Mouse (Mus musculus) midbrain, embryonic 14.5 days (tissue): Measurements from ENCODE around the gene Stip1. TPM values are rescaled to one million over a fixed set of nuclear protein-coding genes. Genes with fewer than 3 reads are reported as not detected.
A peak's percentile ranks its signal among the peaks of the same experiment; 100 is the strongest.

ENCODE experiments used
- ATAC-seq: fragments of 200-750 bp; cut with Nextera tagmentation; 2 replicates; pipeline ENCODE4 v1.8.0; 2017; ENCODE audit warnings: moderate number of reproducible peaks, moderate library complexity; ENCODE audit not compliant: low FRiP score, low TSS enrichment
- DNase-seq: peaks from one replicate; pipeline ENCODE4 v3.0.0-alpha.2; 2015
- H3K27ac ChIP-seq: fragments of 300-500 bp; sonication (generic); replicated peaks from 2 replicates; pipeline ENCODE4 v1.5.1; 2014; ENCODE audit warnings: mild to moderate bottlenecking, low read depth, low read length, moderate library complexity
- H3K27me3 ChIP-seq: fragments of 300-500 bp; sonication (generic); 2 replicates; pipeline ENCODE4 v1.6.1; 2014; ENCODE audit warnings: low read length, control low read depth, mixed read lengths; ENCODE audit not compliant: control insufficient read depth, insufficient read depth
- H3K36me3 ChIP-seq: fragments of 300-500 bp; sonication (generic); 2 replicates; pipeline ENCODE4 v1.6.1; 2014; ENCODE audit warnings: low read length, control low read depth; ENCODE audit not compliant: control insufficient read depth, insufficient read depth
- H3K4me1 ChIP-seq: fragments of 300-500 bp; sonication (generic); 2 replicates; pipeline ENCODE4 v1.6.1; 2014; ENCODE audit warnings: mild to moderate bottlenecking, antibody characterized with exemption, low read length, control low read depth; ENCODE audit not compliant: control insufficient read depth, insufficient read depth
- H3K4me2 ChIP-seq: fragments of 300-500 bp; sonication (generic); 2 replicates; pipeline ENCODE4 v1.6.1; 2014; ENCODE audit warnings: mild to moderate bottlenecking, low read length, moderate library complexity
- H3K4me3 ChIP-seq: fragments of 300-500 bp; sonication (generic); replicated peaks from 2 replicates; pipeline ENCODE4 v1.5.1; 2014; ENCODE audit warnings: low read depth, low read length
- H3K9ac ChIP-seq: fragments of 300-500 bp; sonication (generic); replicated peaks from 2 replicates; pipeline ENCODE4 v1.6.1; 2014; ENCODE audit warnings: mild to moderate bottlenecking, low read length, moderate library complexity
- H3K9me3 ChIP-seq: fragments of 300-500 bp; sonication (generic); 2 replicates; pipeline ENCODE4 v1.6.1; 2016; ENCODE audit warnings: low read length, control low read depth, mixed read lengths; ENCODE audit not compliant: control insufficient read depth
- WGBS: fragments of 180-500 bp; shearing (Covaris S2); extraction: QIAGEN DNeasy Blood & Tissue Kit; methylation state at CpG from one replicate; pipeline ENCODE4 v1.1.7; 2014; 5-methylcytosine and 5-hydroxymethylcytosine counted together
- polyA plus RNA-seq: library from polyadenylated mRNA; unstranded; fragments of >200 nt; fragmentation: Nextera tagmentation; extraction: Ambion mirVana; gene quantifications from 2 replicates; pipeline ENCODE4 v1.2.1, GENCODE M21; 2014

Gene Stip1
- polyA plus RNA-seq, 1 experiment from 2014 or later: 217 TPM

DNA sequence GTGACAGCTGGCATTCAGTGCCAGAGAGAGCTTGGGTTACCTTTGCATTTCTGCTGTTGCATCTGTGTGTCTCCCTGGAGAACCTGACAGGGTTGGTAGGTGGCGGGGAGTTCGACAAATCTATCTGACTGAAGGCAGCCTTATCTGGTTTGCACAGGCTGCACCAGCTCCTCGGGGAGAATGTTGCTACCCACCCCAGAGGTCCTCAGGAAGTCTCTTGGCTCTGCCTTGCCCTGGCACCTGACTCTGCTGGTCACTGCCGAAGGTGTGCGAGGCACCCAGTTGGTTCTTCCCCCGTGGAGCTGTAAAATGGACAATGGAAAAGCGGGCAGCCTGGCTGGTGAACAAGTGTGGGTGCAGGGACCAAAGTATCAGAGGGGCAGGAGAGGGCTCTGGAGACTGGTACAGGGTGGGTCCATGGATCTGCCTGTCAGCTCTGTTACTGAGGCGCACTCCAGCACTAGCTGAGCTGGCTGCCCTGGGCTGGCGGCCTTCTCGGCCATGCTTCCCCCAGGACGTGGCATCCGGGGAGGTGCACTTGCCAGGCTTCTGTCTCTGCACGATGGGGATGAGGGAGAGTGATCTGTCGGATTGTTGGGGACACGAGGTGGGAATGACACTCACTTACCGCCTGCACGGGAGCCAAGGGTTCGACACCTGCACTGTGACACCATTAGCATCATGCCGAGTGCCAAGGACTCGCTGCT is 27.7 kb upstream of the Stip1 start:
- no peak for DNase-seq
- Histone ChIP-seq H3K4me1 (peaks cover 54% of the 10 kb centered on the region), H3K9ac (no peak overlapping the region; the same call in 1 of the 2 replicates), H3K4me3 (no peak overlapping the region), H3K27ac (no peak overlapping the region), H3K36me3 (no peaks in the 10 kb centered on the region), H3K4me2 (no peak overlapping the region), H3K9me3 (no peaks in the 10 kb centered on the region), H3K27me3 (no peaks in the 10 kb centered on the region)
- WGBS: 45% methylated on average over 20 of the region's 20 CpGs
- no peak for ATAC-seq

DNA sequence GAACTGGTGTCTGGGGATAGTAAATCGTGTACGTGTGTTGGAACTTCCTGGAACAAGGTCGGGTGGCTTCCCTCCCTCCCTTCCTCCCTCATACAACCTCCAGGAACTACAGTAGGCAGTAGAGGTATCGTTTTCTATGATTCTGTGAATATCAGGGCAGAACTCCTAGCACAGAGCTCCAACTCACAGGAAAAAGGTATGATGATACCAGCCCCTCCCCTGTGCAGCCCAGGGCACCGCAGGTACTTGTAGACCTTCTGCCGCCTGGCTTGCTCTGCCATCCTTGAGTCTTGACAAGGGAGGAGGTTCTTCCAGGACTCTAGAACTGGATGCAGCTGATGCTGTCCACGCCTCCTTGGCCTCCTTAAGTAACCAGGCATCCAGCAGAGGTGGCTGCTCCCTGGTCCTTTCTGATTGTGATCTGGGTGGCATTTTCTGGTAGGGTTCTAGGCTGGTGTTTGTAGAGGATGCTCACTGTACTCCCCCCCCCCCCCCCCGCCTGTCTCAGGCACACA is 27.1 kb upstream of the Stip1 start:
- Histone ChIP-seq H3K9me3 (no peaks in the 10 kb centered on the region), H3K4me1 (peaks cover 51% of the 10 kb centered on the region), H3K4me2 (no peak overlapping the region), H3K36me3 (no peaks in the 10 kb centered on the region), H3K4me3 (no peak overlapping the region), H3K27me3 (no peaks in the 10 kb centered on the region), H3K27ac (no peak overlapping the region), H3K9ac (no peak overlapping the region; the same call in 1 of the 2 replicates)
- 47% methylated on average over 8 of the region's 8 CpGs for WGBS
- DNase-seq (no peak), ATAC-seq (no peak)

DNA sequence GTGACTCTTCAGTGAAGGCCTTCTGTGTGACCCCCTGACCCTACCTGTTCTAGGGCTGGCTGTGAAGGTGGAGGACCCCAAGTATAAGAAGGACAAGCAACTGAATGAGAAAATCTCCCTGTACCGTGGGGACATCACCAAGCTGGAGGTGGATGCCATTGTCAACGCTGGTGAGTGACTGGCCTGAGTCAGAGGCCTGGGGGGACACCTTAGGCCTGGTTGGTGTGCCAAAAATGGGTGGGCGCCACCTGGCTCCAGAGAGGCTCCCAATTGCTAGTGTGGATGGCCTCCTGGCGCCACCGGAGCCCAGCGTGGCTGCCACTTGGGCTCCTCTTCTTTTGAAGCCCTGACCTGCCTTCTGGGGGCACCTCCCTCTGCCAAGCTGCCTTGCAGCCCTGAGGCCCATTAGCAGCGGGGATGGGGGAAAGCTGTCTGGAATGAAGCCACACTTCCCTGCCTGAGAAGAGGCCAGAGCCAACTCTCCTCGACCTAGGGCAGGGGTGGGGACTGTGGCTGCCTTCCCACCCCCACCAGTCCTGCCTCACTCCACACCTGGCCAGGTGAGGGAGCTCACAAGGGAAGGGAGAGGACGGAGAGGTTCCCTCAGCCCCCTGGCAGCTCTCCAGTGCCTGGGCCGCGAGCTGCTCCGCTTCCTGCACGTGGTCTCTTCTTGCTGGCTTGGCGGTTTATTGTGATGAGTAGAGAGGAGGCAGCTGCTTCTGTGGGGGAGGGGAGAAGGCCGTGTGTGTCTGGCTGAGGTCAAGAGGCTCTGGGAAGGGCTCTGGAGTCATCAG is 26.5 kb upstream of the Stip1 start:
- DNase-seq (peak; percentile 67), ATAC-seq (no peak)
- no peak overlapping the region for H3K4me3 ChIP-seq
- 0 out of 2 replicates have a peak overlapping the region, but pooled peaks have one; percentile 38 for H3K27ac ChIP-seq
- H3K4me2 ChIP-seq: no peak overlapping the region
- H3K9me3 ChIP-seq: no peaks in the 10 kb centered on the region
- WGBS: 37% methylated on average over 15 of the region's 15 CpGs
- H3K9ac ChIP-seq: no peak overlapping the region; the same call in 1 of the 2 replicates
- no peaks in the 10 kb centered on the region for H3K36me3 ChIP-seq
- H3K27me3 ChIP-seq: 0 out of 2 replicates have a peak, but pooled peaks cover 2% of the 10 kb centered on the region
- H3K4me1 ChIP-seq: peaks cover 47% of the 10 kb centered on the region

DNA sequence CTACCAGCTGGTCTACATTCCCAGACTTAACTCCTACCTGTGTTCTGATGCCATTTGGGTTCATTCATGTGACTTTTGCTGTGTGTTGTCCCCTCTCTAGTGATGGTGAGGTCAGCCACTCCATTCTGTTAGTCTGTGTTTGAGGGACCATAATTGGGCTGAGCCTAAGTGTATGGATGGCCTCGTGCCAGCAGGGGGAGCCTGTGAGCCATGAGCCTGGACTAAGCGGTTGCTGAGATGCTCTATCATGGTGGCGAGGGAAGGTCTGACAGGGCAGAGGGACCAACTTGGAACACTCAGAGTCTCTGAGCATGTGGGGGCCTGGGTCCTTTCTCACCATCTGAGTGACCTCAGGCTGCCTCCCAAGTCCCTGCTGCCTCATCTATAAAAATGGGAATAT is 24.8 kb upstream of the Stip1 start:
- Histone ChIP-seq H3K4me3 (no peak overlapping the region), H3K27me3 (peaks cover 2% of the 10 kb centered on the region; the same call in 1 of the 2 replicates), H3K9ac (no peak overlapping the region), H3K4me2 (no peak overlapping the region), H3K9me3 (no peaks in the 10 kb centered on the region), H3K27ac (no peak overlapping the region), H3K4me1 (peaks cover 31% of the 10 kb centered on the region), H3K36me3 (no peaks in the 10 kb centered on the region)
- WGBS: 0% methylated on average over 3 of the region's 3 CpGs
- ATAC-seq (peak; percentile 44; the same call in 1 of the 2 replicates), DNase-seq (peak; percentile 93)

DNA sequence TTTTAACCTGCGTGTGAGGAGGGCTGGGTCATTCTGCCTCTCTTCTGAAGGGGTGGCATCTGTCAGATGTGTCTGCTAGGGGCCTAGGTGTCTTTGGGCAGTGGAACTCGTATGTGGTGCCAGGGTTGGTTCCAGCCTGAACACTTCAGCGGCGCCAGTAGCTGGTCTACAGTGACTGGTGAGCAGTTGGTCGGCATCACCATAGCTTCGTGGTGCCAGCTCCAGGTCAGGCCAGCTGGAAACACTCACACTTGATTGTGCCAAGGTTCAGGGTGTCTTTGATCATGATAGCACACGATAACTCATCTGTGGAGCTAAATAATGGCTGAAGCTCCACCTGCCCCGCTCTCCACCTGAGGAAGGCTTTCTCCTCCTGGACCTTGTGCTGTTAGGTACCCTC is 23.1 kb upstream of the Stip1 start:
- H3K27ac ChIP-seq: no peak overlapping the region
- H3K4me1 ChIP-seq: peaks cover 20% of the 10 kb centered on the region
- ATAC-seq: no peak
- no peak for DNase-seq
- H3K36me3 ChIP-seq: no peaks in the 10 kb centered on the region
- H3K4me3 ChIP-seq: no peak overlapping the region
- 93% methylated on average over 8 of the region's 8 CpGs for WGBS
- no peak overlapping the region for H3K4me2 ChIP-seq
- H3K9me3 ChIP-seq: no peaks in the 10 kb centered on the region
- peaks cover 5% of the 10 kb centered on the region; the same call in 1 of the 2 replicates for H3K27me3 ChIP-seq
- no peak overlapping the region for H3K9ac ChIP-seq

DNA sequence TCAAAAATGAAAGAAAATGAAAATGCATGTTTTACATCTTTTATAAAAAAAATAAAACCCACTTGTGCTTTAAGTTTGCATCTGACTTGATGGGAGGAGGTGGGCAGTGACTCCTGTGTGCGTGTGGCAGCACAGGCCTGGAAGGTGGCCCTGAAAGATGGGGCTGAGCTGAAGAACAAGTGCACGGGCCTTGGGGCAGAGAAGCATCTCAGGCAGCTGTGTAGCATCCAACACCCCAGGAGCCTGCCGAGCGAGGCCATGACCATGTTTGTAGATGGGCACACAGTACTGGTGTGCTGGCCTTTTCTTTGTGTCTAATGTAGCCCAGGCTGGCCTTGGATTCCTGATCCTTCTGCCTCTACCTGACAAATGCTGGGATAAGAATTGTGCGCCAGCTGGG is 22.3 kb upstream of the Stip1 start:
- Histone ChIP-seq H3K27ac (no peak overlapping the region), H3K4me2 (no peak overlapping the region), H3K4me1 (peaks cover 22% of the 10 kb centered on the region), H3K36me3 (no peaks in the 10 kb centered on the region), H3K4me3 (no peak overlapping the region), H3K9me3 (no peaks in the 10 kb centered on the region), H3K9ac (no peak overlapping the region), H3K27me3 (peaks cover 9% of the 10 kb centered on the region; the same call in 1 of the 2 replicates)
- ATAC-seq (no peak), DNase-seq (no peak)
- 88% methylated on average over 5 of the region's 5 CpGs for WGBS

DNA sequence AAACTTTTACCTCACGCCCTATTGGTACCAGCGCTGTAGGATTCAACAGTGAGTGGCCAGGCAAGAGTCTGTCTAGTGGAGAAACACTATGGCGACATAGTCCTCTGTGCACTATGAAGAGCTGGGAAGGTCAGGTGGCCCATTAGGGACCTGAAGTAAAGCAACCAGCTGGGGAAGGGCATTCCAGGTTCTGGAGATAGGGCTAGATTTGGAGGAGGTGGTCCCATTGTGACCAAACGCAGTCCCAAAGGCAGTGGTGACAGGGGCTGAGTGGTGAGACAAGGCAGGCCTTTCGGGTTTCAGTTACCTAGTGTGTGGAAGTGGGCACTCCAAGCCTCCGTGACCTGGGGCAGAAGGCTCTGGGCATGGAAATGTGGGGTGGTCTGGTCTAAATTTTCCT is 18.8 kb upstream of the Stip1 start:
- DNase-seq (no peak), ATAC-seq (no peak)
- no peaks in the 10 kb centered on the region for H3K36me3 ChIP-seq
- 47% methylated on average over 6 of the region's 6 CpGs for WGBS
- no peak overlapping the region for H3K4me3 ChIP-seq
- peak overlapping the region; percentile 99; the same call in 1 of the 2 replicates for H3K4me2 ChIP-seq
- no peak overlapping the region for H3K9ac ChIP-seq
- H3K27ac ChIP-seq: no peak overlapping the region
- no peaks in the 10 kb centered on the region for H3K9me3 ChIP-seq
- peaks cover 14% of the 10 kb centered on the region for H3K4me1 ChIP-seq
- peaks cover 21% of the 10 kb centered on the region; the same call in 1 of the 2 replicates for H3K27me3 ChIP-seq

DNA sequence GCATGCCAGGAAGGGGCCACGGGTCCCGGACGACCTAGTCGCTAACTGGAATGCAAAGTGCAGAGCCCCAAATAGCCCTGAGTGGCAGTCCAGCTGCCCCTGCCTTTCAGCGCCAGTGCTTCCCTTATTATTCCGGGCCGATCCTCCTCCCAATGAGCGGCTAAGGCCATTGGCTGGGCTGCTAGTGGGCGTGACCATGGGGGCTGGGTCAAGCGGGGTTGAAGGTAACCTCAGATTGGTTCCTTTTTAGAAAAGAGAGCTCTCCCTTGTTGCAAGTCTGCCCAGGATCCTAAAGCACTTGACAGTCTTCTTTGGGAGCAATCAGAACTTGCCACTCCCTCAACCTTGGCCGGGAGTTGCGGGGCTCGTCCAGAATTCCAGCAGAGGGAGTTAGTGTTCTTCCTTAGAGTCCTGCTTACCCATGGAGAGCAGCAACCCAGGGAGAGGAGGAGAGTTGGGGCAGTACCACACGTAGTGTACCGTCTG is 18.0 kb upstream of the Stip1 start:
- H3K27me3 ChIP-seq: peaks cover 21% of the 10 kb centered on the region; the same call in 1 of the 2 replicates
- H3K27ac ChIP-seq: no peak overlapping the region
- WGBS: 1% methylated on average over 15 of the region's 15 CpGs
- ATAC-seq (peak; percentile 62), DNase-seq (peak; percentile 76)
- peak overlapping the region; percentile 64 for H3K4me3 ChIP-seq
- no peaks in the 10 kb centered on the region for H3K36me3 ChIP-seq
- no peak overlapping the region for H3K9ac ChIP-seq
- H3K9me3 ChIP-seq: no peaks in the 10 kb centered on the region
- peak overlapping the region; percentile 99 for H3K4me2 ChIP-seq
- peaks cover 14% of the 10 kb centered on the region for H3K4me1 ChIP-seq
